In genomic region chr12:104042753-104043152, GRCm38 (mm10) we compare ENCODE assay signal across 34 mouse cellular contexts. TPM values are rescaled to one million over a fixed set of nuclear protein-coding genes. Genes with fewer than 3 reads are reported as not detected.
DNase-seq lines count a peak whose midpoint lies in the region; ATAC-seq lines count a peak whose summit lies in the region.
"Had no signal": no experiment of that assay in that cellular context is flagged by ENCODE, and none has a peak within 500 bp of the region (broad histone marks: within the 10 kb centered on the region; RNA-seq: fewer than 3 reads in every experiment).

No protein-coding gene starts in this region.

- no peaks in the 10 kb centered on the region for H3K4me1 ChIP-seq in liver, embryonic 13.5 days (replicated peaks)
- H3K4me1 ChIP-seq in liver, embryonic 12.5 days, result no peaks in the 10 kb centered on the region
- no peaks in the 10 kb centered on the region; the same call in 1 of the 2 replicates for H3K4me1 ChIP-seq in liver, embryonic 16.5 days (ENCODE audit: control insufficient read depth, low read depth, low read length)
- H3K4me1 ChIP-seq in kidney, embryonic 15.5 days, result no peaks in the 10 kb centered on the region
- H3K4me1 ChIP-seq: forebrain, embryonic 10.5 days; forebrain, embryonic 13.5 days; hindbrain, embryonic 10.5 days; hindbrain, embryonic 13.5 days had no signal

- no peaks in the 10 kb centered on the region for H3K27me3 ChIP-seq in liver, embryonic 13.5 days
- no peaks in the 10 kb centered on the region for H3K27me3 ChIP-seq in liver, embryonic 12.5 days (replicated peaks)
- no peaks in the 10 kb centered on the region for H3K27me3 ChIP-seq in liver, embryonic 16.5 days (ENCODE audit: control insufficient read depth, insufficient read depth, low read depth, low read length)
- no peaks in the 10 kb centered on the region for H3K27me3 ChIP-seq in kidney, embryonic 15.5 days
- H3K27me3 ChIP-seq: forebrain, embryonic 13.5 days; hindbrain, embryonic 13.5 days; Patski had no signal

- no peak overlapping the region for H3K9ac ChIP-seq in liver, embryonic 13.5 days
- no peak overlapping the region for H3K9ac ChIP-seq in liver, embryonic 12.5 days
- H3K9ac ChIP-seq in liver, embryonic 16.5 days (ENCODE audit: low read depth, low read length), result no peak overlapping the region
- no peak overlapping the region for H3K9ac ChIP-seq in kidney, embryonic 15.5 days
- H3K9ac ChIP-seq: forebrain, embryonic 13.5 days; hindbrain, embryonic 13.5 days had no signal

- no peak overlapping the region for H3K4me3 ChIP-seq in liver, embryonic 13.5 days (replicated peaks)
- no peak overlapping the region for H3K4me3 ChIP-seq in liver, embryonic 12.5 days
- no peak overlapping the region for H3K4me3 ChIP-seq in liver, embryonic 16.5 days (ENCODE audit: low read depth, low read length)
- no peak overlapping the region for H3K4me3 ChIP-seq in kidney, embryonic 15.5 days (replicated peaks)
- H3K4me3 ChIP-seq: forebrain, embryonic 10.5 days; forebrain, embryonic 13.5 days; hindbrain, embryonic 10.5 days; hindbrain, embryonic 13.5 days had no signal

- peak; percentile 18; the same call in 1 of the 2 replicates for ATAC-seq in liver, embryonic 13.5 days (ENCODE audit: low read depth)
- ATAC-seq in liver, embryonic 12.5 days, result no peak
- peak; percentile 70 for ATAC-seq in common myeloid progenitor, adult 5-6 weeks (replicated peaks; ENCODE audit: low read depth, poor library complexity, severe bottlenecking)
- ATAC-seq in liver, embryonic 16.5 days (ENCODE audit: low read depth), result peak; percentile 70
- ATAC-seq in megakaryocyte, adult 5-6 weeks (ENCODE audit: poor library complexity, severe bottlenecking), result peak; percentile 61
- ATAC-seq in kidney, embryonic 15.5 days (replicated peaks; ENCODE audit: low FRiP score), result no peak
- ATAC-seq: forebrain, embryonic 13.5 days; forebrain, embryonic 16.5 days; hindbrain, embryonic 16.5 days; Patski had no signal

- no peak overlapping the region for H3K27ac ChIP-seq in liver, embryonic 13.5 days
- H3K27ac ChIP-seq in liver, embryonic 12.5 days, result no peak overlapping the region
- H3K27ac ChIP-seq in liver, embryonic 16.5 days (ENCODE audit: low read length), result no peak overlapping the region
- no peak overlapping the region for H3K27ac ChIP-seq in kidney, embryonic 15.5 days
- H3K27ac ChIP-seq: forebrain, embryonic 10.5 days; forebrain, embryonic 13.5 days; hindbrain, embryonic 10.5 days; hindbrain, embryonic 13.5 days had no signal

- no peaks in the 10 kb centered on the region for H3K9me3 ChIP-seq in liver, embryonic 13.5 days (replicated peaks)
- no peaks in the 10 kb centered on the region for H3K9me3 ChIP-seq in liver, embryonic 12.5 days (replicated peaks)
- no peaks in the 10 kb centered on the region for H3K9me3 ChIP-seq in liver, embryonic 16.5 days (replicated peaks; ENCODE audit: control insufficient read depth, low read length)
- H3K9me3 ChIP-seq in kidney, embryonic 15.5 days (replicated peaks), result no peaks in the 10 kb centered on the region
- H3K9me3 ChIP-seq: forebrain, embryonic 10.5 days; forebrain, embryonic 13.5 days; hindbrain, embryonic 10.5 days; hindbrain, embryonic 13.5 days had no signal

- H3K4me2 ChIP-seq in liver, embryonic 13.5 days, result no peak overlapping the region
- H3K4me2 ChIP-seq in liver, embryonic 12.5 days, result no peak overlapping the region
- H3K4me2 ChIP-seq in liver, embryonic 16.5 days (ENCODE audit: low read depth, low read length), result no peak overlapping the region
- no peak overlapping the region for H3K4me2 ChIP-seq in kidney, embryonic 15.5 days
- H3K4me2 ChIP-seq: forebrain, embryonic 13.5 days; heart, embryonic 11.5 days; hindbrain, embryonic 13.5 days had no signal

- WGBS in liver, embryonic 13.5 days (ENCODE audit: insufficient replicate concordance), result 72% methylated on average over 2 of the region's 2 CpGs
- WGBS in liver, embryonic 12.5 days (ENCODE audit: insufficient replicate concordance), result 64% methylated on average over 2 of the region's 2 CpGs
- WGBS in liver, embryonic 16.5 days (ENCODE audit: insufficient replicate concordance), result 57% methylated on average over 2 of the region's 2 CpGs
- WGBS in kidney, embryonic 15.5 days, result 87% methylated on average over 2 of the region's 2 CpGs

- H3K36me3 ChIP-seq in liver, embryonic 13.5 days, result no peaks in the 10 kb centered on the region
- no peaks in the 10 kb centered on the region for H3K36me3 ChIP-seq in liver, embryonic 12.5 days
- H3K36me3 ChIP-seq in liver, embryonic 16.5 days (ENCODE audit: control insufficient read depth, insufficient read depth), result no peaks in the 10 kb centered on the region
- no peaks in the 10 kb centered on the region for H3K36me3 ChIP-seq in kidney, embryonic 15.5 days
- H3K36me3 ChIP-seq: forebrain, embryonic 10.5 days; G1E; hindbrain, embryonic 10.5 days; hindbrain, embryonic 13.5 days had no signal

- no peak for DNase-seq in liver, embryonic 13.5 days
- DNase-seq in urinary bladder, postnatal 14 days (ENCODE audit: low spot score), result no peak
- DNase-seq: adrenal gland, postnatal 10 days; adrenal gland, postnatal 36 days; B cell, adult 2 months; cerebellum, adult 18-20 months; cerebellum, adult 9-11 months; cerebellum, postnatal 25 days; gastrocnemius, postnatal 10 days; gastrocnemius, postnatal 36 days; heart, adult 11 months; heart, postnatal 36 days had no signal

RNA-seq across cellular contexts. Expression of gene Serpina12, which starts 1.5 kb away (rescaled TPM):
- 0.06 TPM in 1 of 2 replicates, not detected in the other for polyA plus RNA-seq in liver, embryonic 13.5 days (2015; fragmentation: Nextera tagmentation; extraction: Ambion mirVana)
- not detected in 2 replicates for polyA plus RNA-seq in liver, embryonic 12.5 days (2016; fragmentation: Nextera tagmentation; extraction: Ambion mirVana)
- total RNA-seq in common myeloid progenitor, adult 5-6 weeks (2017), result 0.05 TPM in 1 of 2 replicates, not detected in the other
- polyA plus RNA-seq in liver, embryonic 16.5 days (2015; fragmentation: Nextera tagmentation; extraction: Ambion mirVana), result 0.07 TPM in 1 of 2 replicates, not detected in the other
- total RNA-seq in megakaryocyte, adult 5-6 weeks (2015), result 0.05 and 0.07 TPM in 2 replicates
- not detected in 2 replicates for total RNA-seq in megakaryocyte, adult 5-6 weeks (2017)
- polyA plus RNA-seq in kidney, embryonic 15.5 days (2015; fragmentation: Nextera tagmentation; extraction: Ambion mirVana), result not detected in 2 replicates
- total RNA-seq: CH12.LX; gastrocnemius, adult 18-20 months; gastrocnemius, postnatal 10 days; gastrocnemius, postnatal 36 days; heart, adult 8-10 months; heart, postnatal 36 days had no signal
- polyA plus RNA-seq: embryonic facial prominence, embryonic 11.5 days; embryonic facial prominence, embryonic 14.5 days; forebrain, embryonic 10.5 days; forebrain, embryonic 13.5 days; forebrain, embryonic 16.5 days; G1E; heart, embryonic 11.5 days; heart, embryonic 14.5 days; heart, postnatal 0 days; hindbrain, embryonic 10.5 days; hindbrain, embryonic 13.5 days; hindbrain, embryonic 16.5 days; Patski had no signal

RNA-seq across cellular contexts. Expression of gene Serpina9, which starts 29.2 kb away (rescaled TPM):
- polyA plus RNA-seq in liver, embryonic 13.5 days (2015; fragmentation: Nextera tagmentation; extraction: Ambion mirVana), result not detected in 2 replicates
- polyA plus RNA-seq in liver, embryonic 12.5 days (2016; fragmentation: Nextera tagmentation; extraction: Ambion mirVana), result not detected in 2 replicates
- total RNA-seq in common myeloid progenitor, adult 5-6 weeks (2017), result not detected in 2 replicates
- polyA plus RNA-seq in liver, embryonic 16.5 days (2015; fragmentation: Nextera tagmentation; extraction: Ambion mirVana), result not detected in 2 replicates
- not detected in 2 replicates for total RNA-seq in megakaryocyte, adult 5-6 weeks (2015)
- not detected in 2 replicates for total RNA-seq in megakaryocyte, adult 5-6 weeks (2017)
- not detected in 2 replicates for polyA plus RNA-seq in kidney, embryonic 15.5 days (2015; fragmentation: Nextera tagmentation; extraction: Ambion mirVana)
- total RNA-seq: adrenal gland, adult 18-20 months; adrenal gland, postnatal 36 days; gastrocnemius, adult 18-20 months; gastrocnemius, postnatal 10 days; gastrocnemius, postnatal 36 days; heart, postnatal 36 days had no signal
- polyA plus RNA-seq: embryonic facial prominence, embryonic 11.5 days; forebrain, embryonic 10.5 days; forebrain, embryonic 13.5 days; forebrain, embryonic 16.5 days; G1E; hindbrain, embryonic 10.5 days; hindbrain, embryonic 13.5 days had no signal

RNA-seq across cellular contexts. Expression of gene Serpina11, which starts 53.0 kb away (rescaled TPM):
- polyA plus RNA-seq in liver, embryonic 13.5 days (2015; fragmentation: Nextera tagmentation; extraction: Ambion mirVana), result 5.0 and 5.4 TPM in 2 replicates
- 2.9 and 3.2 TPM in 2 replicates for polyA plus RNA-seq in liver, embryonic 12.5 days (2016; fragmentation: Nextera tagmentation; extraction: Ambion mirVana)
- total RNA-seq in common myeloid progenitor, adult 5-6 weeks (2017), result not detected in 2 replicates
- 23.6 and 23.7 TPM in 2 replicates for polyA plus RNA-seq in liver, embryonic 16.5 days (2015; fragmentation: Nextera tagmentation; extraction: Ambion mirVana)
- total RNA-seq in megakaryocyte, adult 5-6 weeks (2015), result 0.22 and 0.34 TPM in 2 replicates
- total RNA-seq in megakaryocyte, adult 5-6 weeks (2017), result 0.77 and 1.3 TPM in 2 replicates
- 0.50 TPM in 1 of 2 replicates, not detected in the other for polyA plus RNA-seq in kidney, embryonic 15.5 days (2015; fragmentation: Nextera tagmentation; extraction: Ambion mirVana)
- total RNA-seq: adrenal gland, adult 18-20 months; adrenal gland, postnatal 36 days; G1E; gastrocnemius, adult 18-20 months; gastrocnemius, postnatal 10 days; gastrocnemius, postnatal 36 days; heart, postnatal 36 days had no signal
- polyA plus RNA-seq: embryonic facial prominence, embryonic 11.5 days; embryonic facial prominence, embryonic 14.5 days; forebrain, embryonic 10.5 days; forebrain, embryonic 13.5 days; forebrain, embryonic 16.5 days; G1E; heart, embryonic 14.5 days; heart, postnatal 0 days; hindbrain, embryonic 10.5 days; hindbrain, embryonic 13.5 days; hindbrain, embryonic 16.5 days; Patski had no signal

RNA-seq across cellular contexts. Expression of gene Serpina5, which starts 58.2 kb away (rescaled TPM):
- polyA plus RNA-seq in liver, embryonic 13.5 days (2015; fragmentation: Nextera tagmentation; extraction: Ambion mirVana), result 0.05 TPM in 1 of 2 replicates, not detected in the other
- polyA plus RNA-seq in liver, embryonic 12.5 days (2016; fragmentation: Nextera tagmentation; extraction: Ambion mirVana), result not detected in 2 replicates
- total RNA-seq in common myeloid progenitor, adult 5-6 weeks (2017), result not detected in 2 replicates
- polyA plus RNA-seq in liver, embryonic 16.5 days (2015; fragmentation: Nextera tagmentation; extraction: Ambion mirVana), result 0.09 and 0.13 TPM in 2 replicates
- total RNA-seq in megakaryocyte, adult 5-6 weeks (2015), result not detected in 2 replicates
- total RNA-seq in megakaryocyte, adult 5-6 weeks (2017), result not detected in 2 replicates
- not detected in 2 replicates for polyA plus RNA-seq in kidney, embryonic 15.5 days (2015; fragmentation: Nextera tagmentation; extraction: Ambion mirVana)
- total RNA-seq: CH12.LX; G1E; gastrocnemius, adult 18-20 months; gastrocnemius, postnatal 10 days; gastrocnemius, postnatal 36 days; heart, adult 8-10 months; heart, postnatal 36 days had no signal
- polyA plus RNA-seq: embryonic facial prominence, embryonic 11.5 days; embryonic facial prominence, embryonic 14.5 days; forebrain, embryonic 10.5 days; forebrain, embryonic 13.5 days; forebrain, embryonic 16.5 days; G1E; heart, embryonic 11.5 days; heart, embryonic 14.5 days; heart, postnatal 0 days; hindbrain, embryonic 10.5 days; hindbrain, embryonic 13.5 days; hindbrain, embryonic 16.5 days had no signal

Comparison
In these comparisons a context has a peak if more than half of its experiments do, and no peak if none do; other contexts are left out.
1. ATAC-seq: peak in liver, embryonic 13.5 days (single experiment), common myeloid progenitor, adult 5-6 weeks (single experiment), liver, embryonic 16.5 days (single experiment) and megakaryocyte, adult 5-6 weeks (single experiment); none in liver, embryonic 12.5 days (single experiment) and kidney, embryonic 15.5 days (single experiment).